Mouse (Mus musculus): ENCODE measurements around the gene Nlgn1. TPM values are rescaled to one million over a fixed set of nuclear protein-coding genes. Genes with fewer than 3 reads are reported as not detected.

Nlgn1 gene
- polyA plus RNA-seq, 1 experiment from 2014 or later = 19.1 TPM

GRCm38 (mm10) chr3:26270894-26271795, 61.1 kb downstream of the Nlgn1 start:
- 36% methylated on average over 4 of the region's 4 CpGs for WGBS
- Histone ChIP-seq H3K27ac (no peak overlapping the region), H3K9me3 (no peaks in the 10 kb centered on the region), H3K4me2 (no peak overlapping the region), H3K4me1 (replicated peaks) (peaks cover 4% of the 10 kb centered on the region), H3K4me3 (no peak overlapping the region), H3K36me3 (no peaks in the 10 kb centered on the region), H3K27me3 (no peaks in the 10 kb centered on the region), H3K9ac (no peak overlapping the region)
- no peak for ATAC-seq (ENCODE audit: low FRiP score)

- no peak for ATAC-seq (ENCODE audit: low FRiP score)
- H3K9me3 ChIP-seq = no peaks in the 10 kb centered on the region
- no peak overlapping the region for H3K4me3 ChIP-seq
- H3K27me3 ChIP-seq = no peaks in the 10 kb centered on the region
- H3K4me2 ChIP-seq = no peak overlapping the region
- H3K9ac ChIP-seq = no peak overlapping the region
- WGBS = 73% methylated on average over 7 of the region's 7 CpGs
- no peaks in the 10 kb centered on the region for H3K36me3 ChIP-seq
- no peaks in the 10 kb centered on the region for H3K4me1 ChIP-seq (replicated peaks)
- no peak overlapping the region for H3K27ac ChIP-seq
Observed at GRCm38 (mm10) chr3:26246564-26246963, 85.7 kb downstream of the Nlgn1 start.

- ATAC-seq (ENCODE audit: low FRiP score) = no peak
- H3K27ac ChIP-seq = no peak overlapping the region
- H3K9ac ChIP-seq = no peak overlapping the region
- no peak overlapping the region for H3K4me2 ChIP-seq
- no peaks in the 10 kb centered on the region for H3K36me3 ChIP-seq
- H3K27me3 ChIP-seq = no peaks in the 10 kb centered on the region
- H3K4me3 ChIP-seq = no peak overlapping the region
- 73% methylated on average over 2 of the region's 2 CpGs for WGBS
- H3K9me3 ChIP-seq = no peaks in the 10 kb centered on the region
- H3K4me1 ChIP-seq (replicated peaks) = no peaks in the 10 kb centered on the region
Observed at GRCm38 (mm10) chr3:26243274-26243673, 89.0 kb downstream of the Nlgn1 start.

GRCm38 (mm10) chr3:26230006-26230405, 102.3 kb downstream of the Nlgn1 start:
- H3K9me3 ChIP-seq = no peaks in the 10 kb centered on the region
- no peak overlapping the region for H3K9ac ChIP-seq
- WGBS = 89% methylated on average over 2 of the region's 2 CpGs
- no peak for ATAC-seq (ENCODE audit: low FRiP score)
- H3K27ac ChIP-seq = no peak overlapping the region
- H3K27me3 ChIP-seq = no peaks in the 10 kb centered on the region
- peaks cover 2% of the 10 kb centered on the region; the same call in 1 of the 2 replicates for H3K4me1 ChIP-seq (replicated peaks)
- no peak overlapping the region for H3K4me3 ChIP-seq
- H3K36me3 ChIP-seq = no peaks in the 10 kb centered on the region
- no peak overlapping the region for H3K4me2 ChIP-seq

DNA sequence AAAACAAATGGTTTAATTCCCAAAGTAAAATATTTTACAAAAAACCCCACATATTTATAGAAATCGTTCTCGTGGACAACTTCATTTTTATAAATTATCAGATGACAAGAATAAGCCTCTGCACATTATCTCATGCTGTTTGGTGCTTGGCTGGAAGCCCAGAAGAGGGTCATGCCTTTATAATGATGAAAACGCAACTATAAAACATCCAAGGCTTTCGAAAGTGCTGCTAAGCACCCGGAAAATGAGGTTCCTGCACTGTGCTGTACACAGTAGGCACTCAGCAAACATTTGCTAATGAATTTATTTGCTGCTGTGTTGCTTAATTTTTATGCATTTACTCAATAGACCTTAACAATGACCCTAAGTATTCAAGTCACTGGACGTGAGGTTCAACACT, 103.4 kb downstream of the Nlgn1 start:
- ATAC-seq (ENCODE audit: low FRiP score) = no peak
- no peaks in the 10 kb centered on the region for H3K27me3 ChIP-seq

DNA sequence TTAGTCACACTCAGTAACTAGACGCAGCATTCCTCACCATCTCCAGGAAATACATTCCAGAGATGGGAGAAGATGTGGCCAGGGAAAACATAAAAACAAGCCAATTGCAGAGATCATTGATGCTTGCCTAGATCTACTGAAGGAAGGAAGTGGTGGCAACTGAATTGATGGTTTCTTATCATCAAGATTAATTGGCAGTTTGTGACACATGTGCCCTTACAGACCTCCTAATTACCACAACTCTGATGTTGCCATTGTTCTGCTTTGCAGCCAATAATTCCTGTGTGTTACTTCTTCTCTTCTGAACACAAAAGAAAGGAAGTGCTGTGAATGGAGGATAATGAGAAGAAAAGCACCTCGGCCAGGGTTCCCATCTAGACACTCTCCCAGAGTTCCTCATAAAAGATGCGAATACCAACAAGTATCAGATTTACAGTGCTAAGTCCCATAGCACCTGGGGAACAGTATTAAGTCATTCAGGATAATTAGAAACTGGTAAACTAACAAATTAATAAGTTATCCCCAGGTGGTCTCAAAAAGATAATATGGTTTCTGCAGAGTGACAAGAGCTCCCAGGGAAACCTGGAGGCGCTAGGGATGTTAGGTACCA, 104.0 kb downstream of the Nlgn1 start:
- no peak for ATAC-seq (ENCODE audit: low FRiP score)
- 51% methylated on average over 4 of the region's 4 CpGs for WGBS

More for the DNA sequence above, 103.4 kb downstream of the Nlgn1 start:
- H3K4me3 ChIP-seq = no peak overlapping the region
- WGBS = 55% methylated on average over 6 of the region's 6 CpGs
- H3K4me2 ChIP-seq = no peak overlapping the region
- H3K27ac ChIP-seq = no peak overlapping the region
- no peaks in the 10 kb centered on the region for H3K9me3 ChIP-seq
- peaks cover 2% of the 10 kb centered on the region; the same call in 1 of the 2 replicates for H3K4me1 ChIP-seq (replicated peaks)
- no peak overlapping the region for H3K9ac ChIP-seq
- H3K36me3 ChIP-seq = no peaks in the 10 kb centered on the region

DNA sequence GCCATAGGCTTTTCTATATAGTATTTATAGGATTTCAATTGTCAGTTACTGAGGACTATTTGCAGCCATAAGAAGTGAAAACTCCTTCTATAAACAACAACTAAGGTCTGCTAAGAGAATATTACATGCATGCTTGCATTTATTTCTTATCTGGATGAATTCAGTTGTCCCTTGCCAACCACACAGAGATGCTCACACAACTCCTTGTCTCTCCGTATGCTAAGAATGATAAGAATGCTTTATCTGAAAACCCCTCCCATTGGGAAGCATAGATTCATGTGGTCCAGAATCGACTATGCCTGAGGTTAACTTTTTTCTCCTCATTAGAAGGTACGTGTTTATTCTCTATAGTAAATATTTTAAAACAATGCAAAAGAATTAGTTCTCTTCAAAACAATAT, 108.8 kb downstream of the Nlgn1 start:
- no peak for ATAC-seq (ENCODE audit: low FRiP score)
- WGBS = 86% methylated on average over 3 of the region's 3 CpGs
- H3K4me3 ChIP-seq = no peak overlapping the region
- H3K9ac ChIP-seq = no peak overlapping the region
- H3K27me3 ChIP-seq = no peaks in the 10 kb centered on the region
- no peak overlapping the region for H3K27ac ChIP-seq
- no peak overlapping the region for H3K4me2 ChIP-seq
- no peaks in the 10 kb centered on the region for H3K4me1 ChIP-seq (replicated peaks)
- H3K36me3 ChIP-seq = no peaks in the 10 kb centered on the region
- H3K9me3 ChIP-seq = no peaks in the 10 kb centered on the region

More for the DNA sequence above, 104.0 kb downstream of the Nlgn1 start:
- no peaks in the 10 kb centered on the region for H3K27me3 ChIP-seq
- no peak overlapping the region for H3K4me3 ChIP-seq
- H3K4me2 ChIP-seq = no peak overlapping the region
- H3K9ac ChIP-seq = no peak overlapping the region
- H3K36me3 ChIP-seq = no peaks in the 10 kb centered on the region
- H3K9me3 ChIP-seq = no peaks in the 10 kb centered on the region
- H3K4me1 ChIP-seq (replicated peaks) = peaks cover 2% of the 10 kb centered on the region; the same call in 1 of the 2 replicates
- no peak overlapping the region for H3K27ac ChIP-seq

DNA sequence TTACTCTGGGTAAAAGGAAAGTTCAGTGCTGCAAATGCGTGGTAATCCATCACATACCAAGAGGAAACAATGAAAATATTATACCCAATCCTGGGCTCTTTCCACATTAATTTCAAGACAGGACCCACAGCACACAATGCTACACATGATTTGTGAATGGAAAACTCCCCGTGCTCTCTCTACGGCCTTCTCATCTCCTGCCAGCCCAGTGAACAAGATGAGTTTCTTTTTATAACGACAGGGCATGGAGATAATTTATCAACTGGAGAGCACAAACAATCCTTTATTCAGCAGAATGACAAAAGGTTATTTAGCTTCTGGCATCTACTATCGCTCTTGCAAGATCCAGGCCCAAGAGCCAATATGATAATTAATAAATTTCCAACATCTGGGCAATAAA, 116.0 kb downstream of the Nlgn1 start:
- Histone ChIP-seq H3K9ac (no peak overlapping the region), H3K4me1 (replicated peaks) (0 out of 2 replicates have a peak, but pooled peaks cover 3% of the 10 kb centered on the region), H3K36me3 (no peaks in the 10 kb centered on the region), H3K9me3 (no peaks in the 10 kb centered on the region), H3K27me3 (no peaks in the 10 kb centered on the region), H3K4me2 (no peak overlapping the region), H3K27ac (no peak overlapping the region), H3K4me3 (no peak overlapping the region)
- WGBS = 43% methylated on average over 5 of the region's 5 CpGs
- no peak for ATAC-seq (ENCODE audit: low FRiP score)

DNA sequence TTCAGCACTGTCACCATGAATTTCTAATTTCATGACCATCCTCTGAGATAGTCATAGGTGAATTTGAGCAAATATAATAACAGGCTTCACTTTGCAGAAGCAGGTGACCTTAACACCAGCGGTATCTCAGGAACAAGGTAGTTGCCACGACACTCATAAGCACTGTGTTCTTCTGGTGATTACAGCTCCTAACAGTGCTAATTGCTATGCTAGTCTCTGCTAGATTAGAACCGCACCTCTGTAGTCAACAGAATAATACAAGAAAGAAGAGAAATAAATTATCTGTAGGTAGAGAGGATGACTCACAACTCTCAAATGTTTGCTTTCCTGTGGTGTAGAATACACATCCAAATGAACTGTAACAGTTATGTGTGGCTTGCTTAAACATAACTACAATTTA, 129.6 kb downstream of the Nlgn1 start:
- Histone ChIP-seq H3K4me2 (no peak overlapping the region), H3K27ac (no peak overlapping the region), H3K4me3 (no peak overlapping the region), H3K9me3 (no peaks in the 10 kb centered on the region), H3K36me3 (no peaks in the 10 kb centered on the region), H3K9ac (no peak overlapping the region), H3K27me3 (no peaks in the 10 kb centered on the region), H3K4me1 (replicated peaks) (no peaks in the 10 kb centered on the region)
- no peak for ATAC-seq (ENCODE audit: low FRiP score)
- WGBS = 93% methylated on average over 3 of the region's 3 CpGs

DNA sequence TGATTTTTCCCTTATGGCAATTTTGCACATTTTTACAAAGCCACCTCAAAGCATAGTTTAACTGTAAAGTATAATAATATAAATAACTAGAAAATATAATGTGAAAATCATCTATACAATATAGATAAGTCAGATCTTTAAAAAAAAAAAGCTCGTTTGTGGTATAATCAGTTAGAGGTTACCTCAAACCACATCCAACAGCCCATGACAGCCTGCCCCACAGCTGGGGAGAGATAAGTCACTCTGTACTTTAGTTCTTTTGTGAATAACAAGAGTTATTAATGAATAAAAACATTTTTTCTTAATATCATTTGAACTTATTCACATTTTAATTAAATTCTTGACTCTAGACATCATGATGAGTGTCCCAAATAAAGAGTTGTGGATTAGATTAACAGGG, 130.8 kb downstream of the Nlgn1 start:
- H3K27me3 ChIP-seq = no peaks in the 10 kb centered on the region
- no peak for ATAC-seq (ENCODE audit: low FRiP score)
- no peak overlapping the region for H3K4me2 ChIP-seq
- H3K4me3 ChIP-seq = no peak overlapping the region
- 78% methylated on average over 1 of the region's 1 CpGs for WGBS
- no peaks in the 10 kb centered on the region for H3K4me1 ChIP-seq (replicated peaks)
- no peaks in the 10 kb centered on the region for H3K36me3 ChIP-seq
- no peaks in the 10 kb centered on the region for H3K9me3 ChIP-seq
- no peak overlapping the region for H3K27ac ChIP-seq
- H3K9ac ChIP-seq = no peak overlapping the region

DNA sequence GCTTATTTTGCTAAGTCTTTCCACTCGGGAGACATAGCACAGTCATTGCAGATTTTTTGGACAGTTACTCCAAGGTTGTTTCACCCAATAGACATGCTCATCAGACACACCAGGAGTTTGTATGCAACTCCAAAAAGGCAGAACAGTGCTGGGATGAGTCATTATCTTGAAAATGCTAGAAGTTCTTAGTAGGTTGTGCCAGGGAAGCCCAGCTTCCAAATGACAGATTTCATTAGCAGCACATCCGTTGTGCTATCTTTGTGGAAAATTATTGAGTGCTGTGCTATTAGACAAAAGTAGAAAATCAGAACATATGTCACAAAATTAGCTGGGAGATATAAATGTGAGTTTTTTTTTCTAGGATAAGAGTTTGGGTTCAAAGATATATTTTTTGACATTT, 137.3 kb downstream of the Nlgn1 start:
- no peaks in the 10 kb centered on the region for H3K4me1 ChIP-seq (replicated peaks)
- no peak overlapping the region for H3K27ac ChIP-seq
- no peak overlapping the region for H3K4me2 ChIP-seq
- no peaks in the 10 kb centered on the region for H3K27me3 ChIP-seq
- WGBS = 83% methylated on average over 2 of the region's 2 CpGs
- no peaks in the 10 kb centered on the region for H3K9me3 ChIP-seq
- no peak overlapping the region for H3K9ac ChIP-seq
- ATAC-seq (ENCODE audit: low FRiP score) = no peak
- no peak overlapping the region for H3K4me3 ChIP-seq
- no peaks in the 10 kb centered on the region for H3K36me3 ChIP-seq

DNA sequence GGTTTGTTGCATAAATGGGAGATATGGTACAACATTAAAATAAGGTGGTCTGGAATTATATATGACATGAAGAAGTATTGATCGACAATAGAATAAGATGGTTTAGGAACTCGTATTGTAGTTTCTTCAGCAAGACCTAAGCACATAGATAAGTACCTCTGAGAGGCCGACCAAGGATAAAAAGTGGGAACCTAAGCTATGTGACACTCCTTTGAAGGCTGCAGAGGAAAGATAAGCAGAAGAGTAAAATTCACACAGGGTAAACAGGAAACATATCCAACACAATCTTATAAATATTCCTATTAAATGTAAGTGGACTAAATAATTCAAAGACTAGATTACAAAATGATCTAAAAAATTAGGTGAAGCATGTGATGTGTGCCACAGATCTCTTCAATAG, 151.2 kb downstream of the Nlgn1 start:
- no peak for ATAC-seq (ENCODE audit: low FRiP score)
- Histone ChIP-seq H3K27ac (no peak overlapping the region), H3K4me2 (no peak overlapping the region), H3K27me3 (no peaks in the 10 kb centered on the region), H3K4me1 (replicated peaks) (no peaks in the 10 kb centered on the region), H3K4me3 (no peak overlapping the region), H3K9me3 (no peaks in the 10 kb centered on the region), H3K36me3 (no peaks in the 10 kb centered on the region), H3K9ac (no peak overlapping the region)
- 96% methylated on average over 3 of the region's 3 CpGs for WGBS

DNA sequence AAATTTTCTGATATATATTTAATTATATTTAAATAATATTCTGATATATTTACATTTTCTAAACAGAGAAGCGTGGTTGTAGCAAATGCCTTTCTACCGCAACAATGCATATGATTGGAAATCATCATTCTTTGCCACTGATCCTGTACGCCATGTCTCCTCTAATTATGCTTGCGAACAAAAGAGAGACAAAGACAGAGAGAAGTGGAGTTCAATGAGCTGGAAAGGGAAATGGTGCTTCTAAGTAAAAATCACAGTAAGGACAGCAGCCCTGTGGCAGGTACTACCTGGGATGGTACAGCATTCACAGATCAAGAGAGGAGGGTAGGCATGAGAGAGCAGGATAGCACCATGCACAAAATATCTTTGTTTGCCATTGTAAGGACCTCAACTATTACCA, 156.9 kb downstream of the Nlgn1 start:
- no peak overlapping the region for H3K27ac ChIP-seq

More for the DNA sequence above, 156.9 kb downstream of the Nlgn1 start:
- no peak for ATAC-seq (ENCODE audit: low FRiP score)
- H3K9ac ChIP-seq = no peak overlapping the region
- no peaks in the 10 kb centered on the region for H3K27me3 ChIP-seq
- no peaks in the 10 kb centered on the region for H3K36me3 ChIP-seq
- H3K4me2 ChIP-seq = no peak overlapping the region
- H3K9me3 ChIP-seq = no peaks in the 10 kb centered on the region
- H3K4me1 ChIP-seq (replicated peaks) = no peaks in the 10 kb centered on the region
- WGBS = 60% methylated on average over 4 of the region's 4 CpGs
- H3K4me3 ChIP-seq = no peak overlapping the region
